Mouse (Mus musculus): ENCODE results near the gene Arid5b. TPM values are rescaled to one million over a fixed set of nuclear protein-coding genes. Genes with fewer than 3 reads are reported as not detected.

Gene Arid5b
- total RNA-seq, 2 experiments from 2014 or later, result 32.3 to 38.3 TPM

- Histone ChIP-seq H3K27ac (peak overlapping the region; percentile 13; the same call in 1 of the 2 replicates), H3K4me3 (no peak overlapping the region)
- intact Hi-C loops (cut with DNase I), result no loop called here
- no peak for TF ChIP-seq CTCF (IDR thresholded peaks at IDR 0.05)
- DNase-seq (ENCODE audit: extremely low spot score in 1 of 2, low spot score in 2 of 2), result no peak
These were observed 96.3 kb downstream of the Arid5b start for GRCm38 (mm10) chr10:68182266-68182665.

GRCm38 (mm10) chr10:68181156-68181555 is 97.4 kb downstream of the Arid5b start:
- intact Hi-C loops (cut with DNase I), result no loop called here
- no peak overlapping the region for H3K27ac ChIP-seq
- no peak overlapping the region for H3K4me3 ChIP-seq
- no peak for TF ChIP-seq CTCF (IDR thresholded peaks at IDR 0.05)
- no peak for DNase-seq (ENCODE audit: extremely low spot score in 1 of 2, low spot score in 2 of 2)

GRCm38 (mm10) chr10:68180721-68181120 is 97.8 kb downstream of the Arid5b start:
- no peak overlapping the region for H3K4me3 ChIP-seq
- intact Hi-C loops (cut with DNase I), result no loop called here
- TF ChIP-seq CTCF (IDR thresholded peaks at IDR 0.05), result no peak

GRCm38 (mm10) chr10:68180151-68180550 is 98.4 kb downstream of the Arid5b start:
- no peak for DNase-seq (ENCODE audit: extremely low spot score in 1 of 2, low spot score in 2 of 2)
- no peak overlapping the region for H3K4me3 ChIP-seq
- no peak for TF ChIP-seq CTCF (IDR thresholded peaks at IDR 0.05)
- intact Hi-C loops (cut with DNase I), result no loop called here
- no peak overlapping the region for H3K27ac ChIP-seq

More at GRCm38 (mm10) chr10:68180721-68181120, 97.8 kb downstream of the Arid5b start:
- no peak overlapping the region for H3K27ac ChIP-seq
- no peak for DNase-seq (ENCODE audit: extremely low spot score in 1 of 2, low spot score in 2 of 2)

- intact Hi-C loops (cut with DNase I), result no loop called here
- DNase-seq (ENCODE audit: extremely low spot score in 1 of 2, low spot score in 2 of 2), result no peak
- Histone ChIP-seq H3K27ac (no peak overlapping the region), H3K4me3 (no peak overlapping the region)
- no peak for TF ChIP-seq CTCF (IDR thresholded peaks at IDR 0.05)
These were observed 98.8 kb downstream of the Arid5b start for GRCm38 (mm10) chr10:68179741-68180140.

- H3K4me3 ChIP-seq, result no peak overlapping the region
- no peak for DNase-seq (ENCODE audit: extremely low spot score in 1 of 2, low spot score in 2 of 2)
- TF ChIP-seq CTCF (IDR thresholded peaks at IDR 0.05), result no peak
- H3K27ac ChIP-seq, result no peak overlapping the region
- intact Hi-C loops (cut with DNase I), result no loop called here
These were observed 99.2 kb downstream of the Arid5b start for GRCm38 (mm10) chr10:68179339-68179738.

GRCm38 (mm10) chr10:68177697-68178485 is 100.6 kb downstream of the Arid5b start:
- intact Hi-C loops (cut with DNase I), result no loop called here
- Histone ChIP-seq H3K27ac (no peak overlapping the region), H3K4me3 (no peak overlapping the region)
- TF ChIP-seq CTCF (IDR thresholded peaks at IDR 0.05), result no peak
- DNase-seq (ENCODE audit: extremely low spot score in 1 of 2, low spot score in 2 of 2), result no peak

GRCm38 (mm10) chr10:68175811-68176210 is 102.7 kb downstream of the Arid5b start:
- no peak overlapping the region for H3K4me3 ChIP-seq
- intact Hi-C loops (cut with DNase I), result no loop called here
- no peak overlapping the region for H3K27ac ChIP-seq
- no peak for DNase-seq (ENCODE audit: extremely low spot score in 1 of 2, low spot score in 2 of 2)
- no peak for TF ChIP-seq CTCF (IDR thresholded peaks at IDR 0.05)

GRCm38 (mm10) chr10:68173634-68174033 is 104.9 kb downstream of the Arid5b start:
- no peak for TF ChIP-seq CTCF (IDR thresholded peaks at IDR 0.05)
- intact Hi-C loops (cut with DNase I), result no loop called here
- Histone ChIP-seq H3K4me3 (no peak overlapping the region), H3K27ac (no peak overlapping the region)
- DNase-seq (ENCODE audit: extremely low spot score in 1 of 2, low spot score in 2 of 2), result no peak

- TF ChIP-seq CTCF (IDR thresholded peaks at IDR 0.05), result no peak
- no peak overlapping the region for H3K27ac ChIP-seq
- no peak for DNase-seq (ENCODE audit: extremely low spot score in 1 of 2, low spot score in 2 of 2)
- intact Hi-C loops (cut with DNase I), result no loop called here
- no peak overlapping the region for H3K4me3 ChIP-seq
These were observed 105.6 kb downstream of the Arid5b start for GRCm38 (mm10) chr10:68172906-68173305.

- intact Hi-C loops (cut with DNase I), result no loop called here
These were observed 106.6 kb downstream of the Arid5b start for GRCm38 (mm10) chr10:68171974-68172373.

GRCm38 (mm10) chr10:68168613-68169012 is 109.9 kb downstream of the Arid5b start:
- intact Hi-C loops (cut with DNase I), result loop anchor here (5.0 kb wide), 1 partner anchor 439 kb away; no protein-coding TSS in a partner anchor
- Histone ChIP-seq H3K4me3 (no peak overlapping the region), H3K27ac (peak overlapping the region; percentile 33; the same call in 1 of the 2 replicates)
- TF ChIP-seq CTCF (IDR thresholded peaks at IDR 0.05), result no peak
- DNase-seq (ENCODE audit: extremely low spot score in 1 of 2, low spot score in 2 of 2), result no peak

More at GRCm38 (mm10) chr10:68171974-68172373, 106.6 kb downstream of the Arid5b start:
- Histone ChIP-seq H3K27ac (no peak overlapping the region), H3K4me3 (no peak overlapping the region)
- TF ChIP-seq CTCF (IDR thresholded peaks at IDR 0.05), result peak; percentile 22
- DNase-seq (ENCODE audit: extremely low spot score in 1 of 2, low spot score in 2 of 2), result no peak

GRCm38 (mm10) chr10:68168141-68168540 is 110.4 kb downstream of the Arid5b start:
- intact Hi-C loops (cut with DNase I), result loop anchor here (5.0 kb wide), 1 partner anchor 439 kb away; no protein-coding TSS in a partner anchor
- TF ChIP-seq CTCF (IDR thresholded peaks at IDR 0.05), result no peak
- Histone ChIP-seq H3K27ac (peak overlapping the region; percentile 62), H3K4me3 (no peak overlapping the region)
- DNase-seq (ENCODE audit: extremely low spot score in 1 of 2, low spot score in 2 of 2), result no peak
